Mouse (Mus musculus) urinary bladder, postnatal 10 days (tissue): ENCODE results near the gene Fbxl5.

ENCODE experiments used
- DNase-seq: peaks from one replicate; pipeline ENCODE4 v3.0.0; 2022; ENCODE audit warnings: low spot score

Fbxl5 gene

DNA sequence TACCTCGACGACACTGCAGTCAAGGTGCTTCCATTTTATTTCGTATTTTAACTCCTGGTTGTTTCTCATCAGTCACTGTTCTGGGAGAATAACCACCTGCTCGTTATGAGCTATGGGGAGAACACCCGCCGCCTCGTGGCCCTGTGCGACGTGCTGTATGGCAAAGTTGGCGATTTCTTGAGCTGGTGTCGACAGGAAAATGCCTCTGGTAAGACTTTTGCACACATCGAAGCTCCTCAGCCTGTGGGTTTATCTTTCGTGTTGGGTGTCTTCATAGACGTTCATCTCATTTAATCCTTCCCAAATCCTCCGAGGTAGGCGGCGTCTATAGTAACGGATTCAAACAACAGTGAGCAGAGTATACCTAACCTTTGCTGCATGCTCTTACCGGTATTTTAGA, at the start of gene Fbxl5:
Gene Fbxl5, minus strand, starts transcription at position 101 of the 400 bp plus-strand sequence.
- no peak for DNase-seq

- no peak for DNase-seq
Measured at GRCm38 (mm10) chr5:43868711-43869600, 47.5 kb upstream of the Fbxl5 start.

GRCm38 (mm10) chr5:43868253-43868652, 46.8 kb upstream of the Fbxl5 start, which contains the start of gene Cd38:
Gene Cd38 (plus strand): TSS chr5:43868553.
- no peak for DNase-seq

GRCm38 (mm10) chr5:43865316-43865715, 43.9 kb upstream of the Fbxl5 start:
- DNase-seq: no peak

DNA sequence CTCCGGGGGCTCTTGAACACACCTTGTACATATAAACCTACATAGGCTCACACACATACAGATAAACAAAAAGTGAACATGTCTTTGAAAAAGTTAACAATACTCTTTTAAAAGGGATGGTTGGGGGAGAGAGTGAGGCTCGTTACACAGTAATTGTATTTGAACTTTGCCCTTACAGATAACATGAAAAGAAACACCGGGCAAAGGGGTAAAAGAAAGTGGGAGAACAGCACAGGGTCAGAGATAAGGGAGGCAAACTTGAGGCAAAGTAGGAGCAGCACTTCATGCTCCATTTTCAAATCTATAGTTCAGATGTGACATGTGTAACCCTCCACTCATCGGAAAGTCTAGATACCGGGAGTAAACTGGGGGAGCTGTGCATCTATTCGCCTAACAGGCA, 42.2 kb upstream of the Fbxl5 start:
- DNase-seq: no peak

GRCm38 (mm10) chr5:43860670-43861431, 39.4 kb upstream of the Fbxl5 start:
- DNase-seq: no peak

DNA sequence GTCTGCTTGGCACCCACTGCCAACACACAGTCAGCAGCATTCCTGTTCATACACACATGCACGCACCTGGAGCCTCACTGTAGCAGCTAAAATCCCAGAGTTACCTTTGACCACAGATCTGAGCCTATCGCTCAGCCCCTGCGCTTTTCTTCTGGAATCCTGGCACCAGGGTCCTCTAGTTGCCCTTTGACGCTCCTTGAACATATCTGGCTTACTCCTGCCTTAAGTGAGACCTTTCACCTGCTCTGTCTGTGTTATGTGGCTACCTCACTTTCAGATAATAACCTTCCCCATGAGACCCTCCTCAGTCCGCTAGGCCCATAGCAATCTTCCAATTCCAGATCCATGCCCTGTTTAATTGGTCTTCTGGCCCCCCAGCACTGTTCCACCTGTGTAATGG, 38.7 kb upstream of the Fbxl5 start:
- no peak for DNase-seq

DNA sequence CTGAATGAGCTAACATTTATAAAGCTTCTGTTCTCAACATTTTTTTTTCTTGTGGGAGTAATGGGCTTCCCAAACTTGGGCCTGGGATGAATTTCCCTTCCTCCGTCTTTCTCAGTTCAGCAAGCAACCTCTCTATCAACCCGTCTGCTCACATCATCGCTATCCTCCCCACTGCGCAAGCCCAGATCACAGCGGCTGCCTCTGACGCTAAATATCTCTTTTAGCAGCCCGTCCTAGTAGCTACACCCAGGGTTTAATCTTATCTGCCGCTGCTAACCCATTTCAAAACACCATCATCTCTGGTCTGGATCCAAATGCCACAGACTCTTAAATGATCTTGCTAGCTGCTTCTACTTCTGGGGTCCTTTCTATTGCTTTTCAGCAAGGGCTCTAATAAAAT, 38.2 kb upstream of the Fbxl5 start:
- DNase-seq: no peak

- no peak for DNase-seq
Measured at GRCm38 (mm10) chr5:43855769-43856168, 34.3 kb upstream of the Fbxl5 start.

DNA sequence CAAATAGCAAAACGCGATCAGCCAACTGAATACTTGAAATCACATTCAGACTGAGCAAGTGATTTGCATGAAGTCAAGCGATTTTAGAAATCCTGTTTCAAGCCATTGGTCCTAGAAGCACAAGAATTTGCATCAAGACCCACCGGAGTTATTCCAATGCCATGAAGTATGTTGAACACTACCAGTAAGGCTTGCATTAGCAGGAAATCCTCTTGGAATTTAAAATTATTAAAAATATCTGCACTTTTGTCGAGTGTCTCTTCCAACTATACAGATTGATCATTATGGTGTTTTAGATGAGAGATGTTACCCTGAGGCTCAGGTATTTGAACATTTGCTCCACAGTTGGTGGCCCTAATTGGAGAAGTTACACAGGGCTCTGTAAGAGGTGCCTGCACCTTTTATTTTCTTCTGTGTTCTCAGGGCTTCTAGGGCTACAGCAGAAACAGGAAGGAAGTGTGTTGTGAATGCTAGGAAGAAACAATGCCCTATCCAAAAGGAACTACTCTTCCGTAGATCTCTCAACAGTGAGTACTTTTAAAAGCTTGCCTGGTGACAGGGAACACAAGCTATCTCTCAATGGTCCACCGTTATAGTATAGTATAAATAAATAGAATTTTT, 32.5 kb upstream of the Fbxl5 start:
- no peak for DNase-seq

DNA sequence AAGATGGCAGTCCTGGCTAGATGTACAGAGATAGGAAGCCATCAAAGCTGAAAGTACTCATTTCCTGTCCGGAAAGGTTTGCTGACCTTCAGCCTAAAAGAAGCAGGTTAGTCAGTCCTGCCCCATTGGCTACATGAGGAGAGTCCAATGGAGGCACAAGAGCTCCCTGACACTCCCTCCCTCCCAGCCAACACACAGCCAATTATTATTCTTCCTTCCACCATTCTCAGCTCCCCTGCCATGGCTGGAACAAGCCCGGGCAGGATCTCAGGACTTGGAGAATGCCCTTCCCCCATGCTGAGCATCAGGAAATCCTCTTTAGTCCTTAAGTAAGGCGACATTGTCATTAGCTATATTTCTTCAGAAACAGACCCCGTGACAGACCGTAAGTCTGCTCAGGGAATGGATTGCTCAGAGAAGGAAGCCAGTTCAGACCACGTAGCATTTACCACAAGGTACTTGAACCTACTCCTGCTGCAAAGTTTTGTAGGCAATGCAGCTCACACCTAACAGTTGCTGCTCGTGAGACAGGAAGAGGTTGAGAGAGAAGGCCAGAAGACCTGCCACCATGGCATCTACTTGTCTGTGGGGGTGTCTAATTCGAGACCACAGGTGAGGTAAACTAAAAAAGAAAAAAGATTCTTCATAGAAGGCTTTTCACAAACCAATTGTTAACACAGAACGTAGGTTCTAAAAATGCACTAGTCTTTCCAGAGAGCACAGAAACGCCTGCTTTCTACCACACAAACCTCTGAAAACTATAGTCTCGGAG, 31.8 kb upstream of the Fbxl5 start:
- no peak for DNase-seq

GRCm38 (mm10) chr5:43848275-43848674, 26.8 kb upstream of the Fbxl5 start:
- DNase-seq: no peak

GRCm38 (mm10) chr5:43847555-43847954, 26.1 kb upstream of the Fbxl5 start:
- DNase-seq: no peak

GRCm38 (mm10) chr5:43846227-43846626, 24.8 kb upstream of the Fbxl5 start:
- DNase-seq: no peak

GRCm38 (mm10) chr5:43845646-43846045, 24.2 kb upstream of the Fbxl5 start:
- DNase-seq: no peak

DNA sequence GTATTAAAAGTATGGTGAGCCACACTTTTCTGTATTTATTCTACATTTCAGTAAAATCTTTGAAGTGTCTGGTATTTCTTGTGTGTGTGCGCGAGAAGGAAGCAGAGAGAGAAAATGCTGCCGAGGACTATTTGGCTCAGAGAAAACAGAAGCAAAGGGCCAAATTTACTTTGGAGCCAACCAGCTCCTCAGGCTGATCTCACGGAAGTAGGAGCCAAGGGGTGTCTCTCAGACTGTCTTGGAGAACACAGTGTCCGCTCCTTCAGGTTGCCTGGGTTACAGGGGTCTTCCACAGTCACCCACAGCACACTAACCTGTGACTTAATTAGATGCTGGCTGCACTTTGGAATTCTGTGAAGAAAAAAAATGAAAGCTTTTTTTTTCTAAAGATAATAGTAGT, 23.6 kb upstream of the Fbxl5 start:
- DNase-seq: no peak

DNA sequence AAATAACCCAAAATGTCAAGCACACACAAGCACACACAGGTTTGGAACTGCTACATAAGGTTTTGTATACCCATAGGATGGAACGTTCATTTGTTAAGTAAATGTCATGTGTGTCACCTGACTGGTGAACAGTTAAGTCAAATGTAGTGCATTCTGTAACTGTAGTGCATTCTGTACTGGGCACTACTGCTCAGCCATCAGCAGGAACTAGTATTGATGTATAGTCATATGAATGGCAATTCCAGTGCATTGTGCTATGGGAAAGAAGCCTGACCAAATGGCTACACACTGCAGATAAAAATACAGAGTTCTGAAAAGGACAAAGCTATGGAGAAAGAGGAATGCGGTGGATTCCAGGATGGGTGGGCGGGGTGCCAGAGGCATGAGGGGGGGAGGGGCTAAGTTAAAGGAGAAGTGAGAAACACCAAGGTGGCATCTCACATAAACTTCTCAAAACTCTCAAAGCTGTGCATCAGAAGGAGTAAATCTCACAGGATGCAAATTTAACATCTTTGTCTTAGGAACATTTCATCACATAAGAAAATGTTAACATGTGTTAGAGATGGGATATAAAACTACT, 21.2 kb upstream of the Fbxl5 start:
- no peak for DNase-seq

DNA sequence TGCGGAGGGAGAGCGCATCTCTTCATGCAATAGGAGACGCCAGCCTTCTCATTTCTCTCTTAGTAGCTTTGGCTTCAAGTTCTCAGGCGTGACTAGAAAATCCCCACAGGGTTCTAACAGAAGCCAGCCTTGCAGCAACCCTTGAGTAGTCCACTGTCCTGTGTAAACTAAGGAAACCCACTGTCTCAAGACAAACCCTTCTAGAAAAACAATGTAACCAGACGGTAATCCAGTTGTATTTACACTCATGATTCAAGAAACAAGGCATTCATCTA, 20.5 kb upstream of the Fbxl5 start:
- DNase-seq: no peak

DNA sequence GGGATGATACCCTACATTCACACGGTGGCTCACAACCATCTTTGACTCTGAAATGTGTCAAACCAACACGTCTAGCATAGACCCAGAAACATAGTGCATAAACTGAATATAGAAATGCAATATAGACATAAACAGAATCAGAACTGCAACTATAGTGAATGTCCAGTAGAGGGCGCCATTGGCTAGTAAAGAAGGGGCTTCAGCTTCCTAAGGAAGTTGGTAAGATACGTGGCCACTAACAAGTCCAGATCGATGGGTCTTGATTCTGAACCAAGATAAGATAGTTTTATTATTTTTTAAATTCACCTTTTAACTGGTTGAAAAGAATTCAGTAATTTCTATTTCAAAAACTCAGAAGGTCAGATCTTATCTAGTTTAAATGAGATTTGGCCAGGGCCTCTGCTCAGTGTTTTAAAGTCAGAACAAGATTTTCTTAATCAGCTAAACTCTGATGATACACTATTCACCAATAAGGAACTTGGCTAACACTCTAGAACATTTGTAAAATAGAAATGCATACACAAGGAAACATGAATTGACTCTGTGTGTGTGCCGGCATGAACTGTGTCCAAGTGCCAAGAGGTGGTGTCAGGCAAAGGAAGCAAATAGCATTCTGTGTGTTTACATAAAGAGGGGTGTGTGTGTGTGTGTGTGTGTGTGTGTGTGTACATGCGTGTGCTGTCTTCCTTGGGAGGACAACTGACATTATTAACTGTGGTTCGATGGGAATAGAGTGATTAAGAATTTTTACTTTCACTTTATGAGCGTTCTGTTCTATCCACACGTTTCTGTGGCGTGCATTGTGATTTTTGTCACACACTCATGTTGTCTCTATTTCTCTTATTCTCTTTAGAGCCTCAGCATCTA, 19.9 kb upstream of the Fbxl5 start:
- DNase-seq: no peak

- no peak for DNase-seq
Measured at GRCm38 (mm10) chr5:43837372-43837771, 15.9 kb upstream of the Fbxl5 start.

- DNase-seq: no peak
Measured at GRCm38 (mm10) chr5:43836590-43836989, 15.2 kb upstream of the Fbxl5 start.
